Mouse (Mus musculus): ENCODE data around the gene March7. TPM values are rescaled to one million over a fixed set of nuclear protein-coding genes. Genes with fewer than 3 reads are reported as not detected.

Gene March7
- total RNA-seq (2015; ENCODE audit: low replicate concordance), result 45.1 and 60.7 TPM in 2 replicates
- total RNA-seq (2017; ENCODE audit: low replicate concordance), result 44.2 and 91.0 TPM in 2 replicates

DNA sequence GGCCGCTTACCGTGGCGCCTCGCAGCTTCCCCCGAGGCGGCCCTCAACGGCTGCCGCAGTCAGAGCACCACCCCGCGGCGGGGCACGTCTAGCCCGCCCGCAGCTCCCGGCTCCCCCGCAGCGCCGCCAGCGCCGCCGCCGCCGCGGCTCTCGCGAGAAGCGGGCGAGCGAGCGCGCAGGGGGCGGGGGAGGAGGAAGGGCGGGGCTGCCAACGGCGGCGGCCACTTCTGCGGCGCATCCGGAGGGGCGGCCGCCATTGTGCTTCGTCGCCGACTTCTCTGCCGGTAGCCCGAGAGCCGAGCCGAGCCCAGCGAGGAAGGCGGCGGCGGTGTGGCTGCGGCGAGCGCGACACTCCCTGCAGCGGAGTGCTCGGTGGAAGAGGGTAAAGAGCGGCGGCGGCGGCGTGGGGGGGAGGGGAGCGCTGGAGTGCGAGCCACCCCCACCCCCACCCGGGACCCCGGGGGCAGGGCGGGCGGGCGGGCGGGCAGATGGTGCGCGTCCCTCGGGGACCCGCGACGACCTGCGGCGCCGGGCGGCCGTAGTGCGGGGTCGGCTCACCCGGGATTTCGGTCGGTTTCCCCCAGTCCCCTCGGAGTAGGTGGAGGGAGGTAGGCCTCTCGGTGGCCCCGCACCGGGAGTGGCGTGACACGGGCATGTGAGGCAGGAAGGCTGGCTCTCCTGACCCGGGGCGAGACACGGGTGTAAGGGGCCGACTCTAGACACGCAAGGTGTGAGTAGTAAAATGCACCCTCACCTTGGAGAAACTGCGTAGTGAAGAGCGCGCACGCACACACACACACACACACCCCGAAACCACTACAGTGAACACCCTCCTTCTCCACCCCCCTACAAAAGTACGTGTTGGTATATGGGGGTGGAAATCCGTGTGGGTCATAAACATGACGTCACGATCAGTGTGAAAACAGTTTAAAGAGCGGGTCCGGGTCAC is at the start of gene March7, which contains the start of gene Baz2b:
Gene March7 (plus strand): TSS at position 185 of the 949 bp plus-strand sequence.
Gene Baz2b (minus strand): TSS at position 137 of the 949 bp plus-strand sequence.
- ATAC-seq (replicated peaks; ENCODE audit: low FRiP score, poor library complexity, severe bottlenecking), result peak; percentile 81

- ATAC-seq (replicated peaks; ENCODE audit: low FRiP score, poor library complexity, severe bottlenecking), result peak; percentile 62
Observed at GRCm38 (mm10) chr2:60163744-60164143, 45.9 kb upstream of the March7 start.

GRCm38 (mm10) chr2:60165679-60166078 is 44.0 kb upstream of the March7 start:
- no peak for ATAC-seq (replicated peaks; ENCODE audit: low FRiP score, poor library complexity, severe bottlenecking)

DNA sequence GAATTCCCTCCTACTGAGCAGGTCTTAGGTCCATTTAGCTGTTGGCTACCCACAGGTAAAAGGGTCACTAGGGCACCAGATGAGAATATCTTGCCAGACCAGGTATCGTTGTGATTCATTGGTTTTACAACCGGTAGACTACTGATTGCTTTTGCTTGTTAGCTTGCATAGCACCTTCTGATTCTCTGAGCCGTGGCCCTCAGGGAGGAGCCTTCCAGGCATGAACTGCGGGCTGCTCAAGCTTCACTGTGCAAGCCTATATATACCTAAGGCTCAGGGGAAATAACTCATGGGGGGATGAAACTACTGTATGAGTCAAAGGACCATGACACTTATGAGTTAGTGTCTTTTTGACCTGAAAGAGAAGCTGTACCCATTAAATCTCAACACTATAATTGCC is 42.8 kb upstream of the March7 start:
- no peak for ATAC-seq (replicated peaks; ENCODE audit: low FRiP score, poor library complexity, severe bottlenecking)

GRCm38 (mm10) chr2:60171786-60172530 is 37.7 kb upstream of the March7 start:
- ATAC-seq (replicated peaks; ENCODE audit: low FRiP score, poor library complexity, severe bottlenecking), result no peak

DNA sequence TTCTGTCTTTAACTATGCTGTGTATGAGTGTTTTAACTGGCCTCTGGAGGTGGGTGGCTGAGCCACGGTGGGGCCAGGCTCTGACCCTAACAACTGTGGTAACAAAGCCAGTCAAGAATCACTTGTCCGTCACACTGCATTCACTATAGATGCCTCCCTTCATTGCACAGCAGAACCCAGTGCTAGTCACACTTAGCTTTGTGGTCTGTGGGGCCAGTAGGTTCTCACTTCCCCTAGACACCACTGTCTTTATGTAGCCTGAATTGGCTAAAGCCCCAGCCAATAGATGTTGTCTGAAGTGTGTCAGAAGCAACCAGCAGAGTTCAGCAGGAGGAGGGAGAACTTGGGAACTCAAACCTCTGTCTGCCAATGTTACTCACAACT is 37.2 kb upstream of the March7 start:
- ATAC-seq (replicated peaks; ENCODE audit: low FRiP score, poor library complexity, severe bottlenecking), result no peak

DNA sequence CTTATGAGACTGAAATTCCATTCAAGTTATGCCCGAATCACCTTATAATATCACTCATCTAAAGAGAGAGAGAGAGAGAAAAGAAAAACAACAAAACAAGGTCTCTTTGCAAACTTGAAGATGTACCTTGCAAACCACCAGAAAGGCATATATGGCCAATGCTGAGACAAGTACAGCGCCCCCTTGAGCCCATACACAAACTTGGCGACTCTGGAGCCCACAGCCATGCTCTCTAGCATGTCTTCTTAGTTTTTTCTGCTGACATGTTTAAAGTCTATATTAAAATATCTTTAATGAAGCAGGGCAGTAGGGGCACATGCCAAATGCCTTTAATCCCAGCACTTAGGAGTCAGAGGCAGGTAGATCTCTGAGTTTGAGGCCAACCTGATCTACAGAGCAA is 36.5 kb upstream of the March7 start:
- 0 out of 2 replicates have a peak, but pooled peaks have one; percentile 56 for ATAC-seq (replicated peaks; ENCODE audit: low FRiP score, poor library complexity, severe bottlenecking)

DNA sequence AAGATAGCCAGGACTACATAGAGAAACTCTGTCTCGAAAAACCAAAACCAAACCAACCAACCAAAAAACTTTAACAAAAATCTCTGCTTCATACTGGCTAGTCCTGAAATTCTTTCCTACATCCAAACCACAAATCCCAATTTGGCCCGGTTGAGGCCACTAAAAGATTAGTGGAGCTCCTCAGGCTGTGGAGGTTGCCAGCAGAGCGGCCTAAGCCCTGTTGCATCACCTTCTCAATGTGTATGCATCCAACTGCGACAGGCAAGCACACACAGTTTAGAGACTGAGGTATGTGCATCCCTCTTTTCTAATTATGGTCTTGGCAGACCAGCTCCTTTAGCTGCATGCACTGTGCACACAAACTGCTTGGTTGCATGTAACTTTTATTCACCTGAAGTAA is 36.1 kb upstream of the March7 start:
- ATAC-seq (replicated peaks; ENCODE audit: low FRiP score, poor library complexity, severe bottlenecking), result no peak

DNA sequence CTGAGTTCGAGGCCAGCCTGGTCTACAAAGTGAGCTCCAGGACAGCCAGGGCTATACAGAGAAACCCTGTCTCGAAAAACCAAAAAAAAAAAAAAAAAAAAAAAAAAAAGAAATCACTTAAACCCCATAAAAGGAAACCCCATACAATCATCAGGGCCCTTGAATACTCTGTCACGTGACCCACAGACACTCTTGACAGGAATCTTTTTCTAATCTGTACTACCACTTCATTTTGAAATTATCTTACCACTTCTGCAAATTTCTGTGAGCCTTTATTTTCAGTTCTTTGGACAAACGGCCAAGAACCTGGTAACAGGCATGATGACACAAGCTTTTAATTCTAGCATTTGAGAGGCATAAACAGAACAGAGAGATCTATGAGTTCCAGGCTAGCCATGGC is 34.6 kb upstream of the March7 start:
- ATAC-seq (replicated peaks; ENCODE audit: low FRiP score, poor library complexity, severe bottlenecking), result no peak

DNA sequence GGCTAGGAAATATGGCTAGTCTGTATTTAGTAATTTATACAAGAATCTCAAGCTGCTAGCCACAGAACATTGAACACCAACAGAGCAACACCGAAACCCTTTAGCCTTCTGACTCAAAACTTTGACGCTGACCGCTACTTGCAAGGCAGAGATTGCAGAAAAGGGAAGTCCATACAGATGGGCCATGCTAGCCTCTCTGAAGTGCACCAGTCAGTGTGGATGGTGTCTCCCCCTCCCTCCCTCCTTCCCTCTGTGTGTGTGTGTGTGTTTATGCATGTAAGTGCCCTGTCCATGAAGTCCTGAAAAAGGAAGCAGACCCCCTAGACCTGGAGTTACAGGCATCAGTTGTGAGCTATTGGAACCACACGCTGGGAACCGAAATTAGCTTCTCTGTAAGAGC is 33.6 kb upstream of the March7 start:
- ATAC-seq (replicated peaks; ENCODE audit: low FRiP score, poor library complexity, severe bottlenecking), result no peak

GRCm38 (mm10) chr2:60177490-60177889 is 32.2 kb upstream of the March7 start:
- no peak for ATAC-seq (replicated peaks; ENCODE audit: low FRiP score, poor library complexity, severe bottlenecking)

- ATAC-seq (replicated peaks; ENCODE audit: low FRiP score, poor library complexity, severe bottlenecking), result no peak
Observed at GRCm38 (mm10) chr2:60181696-60182095, 28.0 kb upstream of the March7 start.

DNA sequence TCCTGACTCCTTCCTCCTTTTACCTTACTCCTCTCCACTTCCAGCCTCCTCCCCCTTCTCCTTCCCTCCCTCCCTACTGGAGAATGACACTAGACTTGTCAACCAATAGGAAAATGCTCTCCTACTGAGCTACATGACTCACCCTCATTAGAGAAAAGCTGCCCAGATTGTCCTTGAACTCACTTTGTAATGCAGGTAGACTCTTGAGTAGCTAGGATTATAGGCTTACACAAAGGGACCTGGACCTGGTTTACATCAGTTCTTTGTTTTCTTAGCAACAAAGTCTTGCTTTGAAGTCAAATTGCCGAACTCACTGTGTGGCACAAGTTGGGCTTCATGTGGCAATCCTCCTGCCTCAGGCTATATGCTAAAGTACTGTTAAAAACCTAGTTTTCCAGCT is 12.8 kb upstream of the March7 start:
- ATAC-seq (replicated peaks; ENCODE audit: low FRiP score, poor library complexity, severe bottlenecking), result no peak

DNA sequence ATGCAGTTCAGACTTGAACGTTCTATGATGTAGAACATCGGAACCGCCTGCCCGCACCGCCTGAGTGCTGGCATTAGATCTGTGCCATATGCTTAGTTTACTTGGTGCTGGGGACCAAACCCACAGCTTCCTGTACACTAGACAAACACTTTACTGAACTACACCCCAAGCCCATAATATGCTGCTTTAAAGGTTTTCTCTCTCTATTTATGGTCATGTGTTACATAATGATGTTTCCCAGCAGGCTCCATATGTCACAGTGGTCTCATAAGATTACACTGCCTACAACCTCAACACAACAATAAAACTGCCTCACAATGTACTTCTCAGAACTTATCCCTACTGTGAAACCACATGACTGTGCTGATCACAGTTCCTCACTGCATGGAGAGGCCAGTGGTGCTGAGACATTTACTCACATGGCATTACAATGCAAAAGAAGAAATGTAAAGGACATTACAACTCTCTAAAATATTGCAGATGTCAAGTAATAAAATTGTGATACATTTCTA is 9.6 kb upstream of the March7 start:
- ATAC-seq (replicated peaks; ENCODE audit: low FRiP score, poor library complexity, severe bottlenecking), result no peak

- ATAC-seq (replicated peaks; ENCODE audit: low FRiP score, poor library complexity, severe bottlenecking), result peak; percentile 84
Observed at GRCm38 (mm10) chr2:60200667-60201066, 9.0 kb upstream of the March7 start.

DNA sequence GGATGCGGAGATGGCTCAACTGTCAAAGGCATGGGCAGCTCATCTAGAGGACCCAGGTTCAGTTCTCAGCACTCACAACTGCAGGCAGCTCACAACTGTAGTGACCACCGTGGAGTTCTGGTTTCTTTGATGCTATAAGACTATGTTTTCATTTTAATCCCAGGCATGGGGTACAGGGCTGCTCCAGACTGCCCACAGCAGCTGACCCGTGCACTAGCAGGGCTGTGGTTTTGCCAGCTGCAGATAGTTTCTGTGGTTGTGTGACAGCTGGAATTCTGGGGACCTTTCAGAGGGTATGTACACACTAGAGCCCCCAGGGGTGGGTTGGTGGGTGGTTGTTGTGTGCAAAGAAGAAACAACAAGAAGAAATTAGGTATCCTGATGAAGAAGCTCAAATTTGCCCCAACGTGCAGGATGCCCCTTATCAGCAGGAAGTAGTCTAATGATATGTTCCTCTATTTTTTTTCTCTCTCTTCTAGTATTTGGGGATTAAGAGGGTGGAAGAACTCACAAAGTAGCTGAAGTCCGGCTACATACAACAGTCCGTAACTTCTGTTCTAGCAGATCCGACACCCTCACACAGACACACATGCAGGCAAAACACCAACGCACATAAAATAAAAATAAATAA is 6.7 kb upstream of the March7 start:
- no peak for ATAC-seq (replicated peaks; ENCODE audit: low FRiP score, poor library complexity, severe bottlenecking)

- no peak for ATAC-seq (replicated peaks; ENCODE audit: low FRiP score, poor library complexity, severe bottlenecking)
Observed at GRCm38 (mm10) chr2:60203733-60204132, 6.0 kb upstream of the March7 start.

GRCm38 (mm10) chr2:60204162-60204561 is 5.5 kb upstream of the March7 start:
- no peak for ATAC-seq (replicated peaks; ENCODE audit: low FRiP score, poor library complexity, severe bottlenecking)

DNA sequence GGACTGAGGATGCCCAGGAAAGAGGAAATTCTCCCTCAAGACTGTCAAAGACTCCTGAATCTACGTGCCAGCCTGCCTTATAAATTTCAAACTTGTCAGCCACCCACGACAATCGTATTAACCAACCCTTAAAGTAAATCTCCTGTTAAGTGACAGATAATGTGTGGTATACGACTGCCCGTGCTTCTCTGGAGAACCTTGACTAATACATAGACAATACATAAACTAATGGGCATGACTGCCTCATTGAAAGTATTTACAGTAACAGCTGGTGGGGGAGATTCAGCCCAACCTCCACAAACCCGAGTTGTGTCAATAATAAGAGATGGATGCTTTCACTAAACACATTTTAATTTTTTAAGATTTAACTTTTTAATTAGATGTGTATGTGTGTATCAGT is 3.9 kb upstream of the March7 start:
- no peak for ATAC-seq (replicated peaks; ENCODE audit: low FRiP score, poor library complexity, severe bottlenecking)

- peak; percentile 51 for ATAC-seq (replicated peaks; ENCODE audit: low FRiP score, poor library complexity, severe bottlenecking)
Observed at GRCm38 (mm10) chr2:60209122-60209611, 520 bp upstream of the March7 start.

Measured in erythroblast, adult 5-6 weeks (primary cell).